Mouse (Mus musculus) regulatory T cell (primary cell): ENCODE measurements at regions not wholly inside any gene's neighbourhood (a gene's known extent, or its start where the extent isn't known, plus 50 kb on each side); places are given as distances from the start of the nearest gene placed in this dataset.

ENCODE experiments used
- in situ Hi-C: fragments of 300-600 bp; cut with MboI, MseI; formaldehyde crosslinking; loops from one replicate; pipeline ENCODE4 v1.15.1; 2025; ENCODE audit warnings: high pct_unique_total_duplicates

DNA sequence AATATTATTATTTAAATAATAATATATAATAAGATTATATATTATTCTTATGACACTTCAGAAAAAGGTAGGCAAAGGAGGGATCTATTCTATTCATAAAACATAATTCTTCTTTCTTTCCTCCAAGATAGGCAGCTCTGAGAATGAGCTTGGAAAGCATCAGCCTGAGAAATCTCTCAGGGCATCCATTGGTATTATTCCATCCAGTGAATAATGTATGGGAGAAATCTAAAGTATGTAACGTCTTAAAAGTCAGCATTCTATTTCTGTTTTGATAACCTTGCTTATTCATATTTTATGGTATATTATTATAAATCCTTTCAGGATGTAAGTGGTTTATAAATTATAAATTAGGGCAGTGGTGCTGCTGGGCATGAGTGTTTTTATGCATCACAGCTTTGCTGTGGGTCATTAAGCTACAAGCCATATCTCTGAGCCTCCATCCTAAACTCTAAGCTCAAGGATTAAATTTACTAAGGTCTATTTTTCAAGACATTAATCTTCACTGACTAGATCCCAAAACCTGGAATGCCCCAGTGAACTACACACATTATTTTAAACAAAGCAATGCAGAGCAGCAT, 766.9 kb upstream of the Luzp2 start:
- in situ Hi-C loops = no loop called here

DNA sequence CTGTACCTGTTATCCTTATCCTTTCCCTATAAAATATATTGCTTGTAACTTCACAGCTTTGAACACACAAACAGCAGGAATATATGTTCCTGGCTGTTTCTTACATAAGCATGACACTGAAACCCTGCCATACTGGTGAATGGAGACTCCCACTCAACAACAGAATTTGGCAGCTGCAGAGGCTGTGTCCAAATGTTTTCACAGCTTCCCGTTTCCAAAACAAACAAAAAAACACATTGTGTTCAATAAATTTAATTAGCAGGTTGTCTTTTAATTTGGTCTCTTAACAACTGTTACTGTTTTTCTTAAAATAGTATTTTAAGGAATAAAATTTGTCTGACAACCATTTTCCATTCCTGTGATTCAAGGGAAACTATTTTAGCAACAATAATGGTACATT, 718.3 kb upstream of the Luzp2 start:
- in situ Hi-C loops = no loop called here

DNA sequence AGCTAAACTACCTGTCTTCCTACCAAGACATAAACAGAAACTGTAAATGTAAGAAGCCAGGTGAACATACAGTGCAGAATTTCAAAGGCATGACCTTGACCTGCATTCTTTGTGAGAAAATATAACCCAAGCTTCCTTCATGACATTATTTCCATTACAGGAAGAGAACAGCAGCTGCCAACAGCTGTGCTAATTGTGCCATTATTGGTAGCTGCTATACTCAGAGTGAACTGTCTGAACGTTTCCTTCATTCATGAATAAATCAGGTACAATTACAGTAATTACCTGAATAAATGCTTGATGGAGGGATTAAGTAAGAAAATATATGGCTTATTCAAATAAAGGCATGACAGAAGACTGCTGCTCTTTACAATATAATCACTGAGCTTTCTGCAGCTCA, 696.3 kb upstream of the Luzp2 start:
- in situ Hi-C loops = no loop called here

DNA sequence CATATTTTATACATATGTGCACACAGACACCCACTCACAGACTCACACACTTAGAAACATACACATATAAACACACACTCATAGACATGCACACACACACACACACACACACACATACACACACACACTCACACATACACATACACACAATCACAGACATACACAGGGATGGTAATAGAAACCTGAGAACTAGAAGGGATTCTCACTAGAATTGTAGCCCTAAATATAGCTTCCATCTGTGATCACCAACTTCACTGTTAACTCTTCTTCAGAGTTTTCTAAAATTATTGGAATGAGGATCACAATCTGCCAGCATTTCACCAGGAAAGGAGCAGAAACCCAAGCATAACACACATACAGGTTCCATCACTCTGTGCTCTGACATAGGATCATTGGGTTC, 684.4 kb upstream of the Luzp2 start:
- in situ Hi-C loops = loop anchor here (10.0 kb wide), 1 partner anchor 736 kb away; no protein-coding TSS in a partner anchor

DNA sequence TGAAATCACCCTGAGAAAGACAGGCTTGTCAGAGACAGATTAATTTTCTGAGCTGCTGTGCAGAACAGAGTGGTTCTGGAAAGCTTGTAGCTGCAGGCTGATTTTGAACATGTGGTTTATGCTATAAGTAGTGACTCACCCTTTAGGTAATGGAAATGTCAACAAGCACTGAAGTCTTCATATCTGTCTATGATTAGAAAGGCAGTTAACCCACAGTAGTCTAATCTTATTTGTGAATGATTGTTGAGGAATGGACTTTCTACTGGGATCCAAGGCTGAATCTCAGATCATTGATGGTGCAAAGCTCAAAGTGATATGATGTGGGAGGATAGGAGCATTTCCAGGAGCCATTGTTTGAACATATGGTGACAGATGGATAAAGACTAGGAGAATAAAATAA, 635.3 kb upstream of the Luzp2 start:
- in situ Hi-C loops = no loop called here
